Mouse (Mus musculus) kidney, embryonic 15.5 days (tissue): ENCODE measurements at regions not wholly inside any gene's neighbourhood (a gene's known extent, or its start where the extent isn't known, plus 50 kb on each side); places are given as distances from the start of the nearest gene placed in this dataset.

ENCODE experiments used
- ATAC-seq: fragments of 200-750 bp; cut with Nextera tagmentation; replicated peaks from 2 replicates; pipeline ENCODE4 v1.8.0; 2017; ENCODE audit warnings: moderate TSS enrichment; ENCODE audit not compliant: low FRiP score
- H3K27ac ChIP-seq: fragments of 300-500 bp; sonication (generic); 2 replicates; pipeline ENCODE4 v1.5.1; 2015; ENCODE audit warnings: mild to moderate bottlenecking, inconsistent platforms
- H3K27me3 ChIP-seq: fragments of 300-500 bp; sonication (generic); 2 replicates; pipeline ENCODE4 v1.6.1; 2015; ENCODE audit warnings: inconsistent platforms
- H3K36me3 ChIP-seq: fragments of 300-500 bp; sonication (generic); 2 replicates; pipeline ENCODE4 v1.6.1; 2015; ENCODE audit warnings: inconsistent platforms
- H3K4me1 ChIP-seq: fragments of 300-500 bp; sonication (generic); 2 replicates; pipeline ENCODE4 v1.6.1; 2015; ENCODE audit warnings: inconsistent platforms
- H3K4me2 ChIP-seq: fragments of 300-500 bp; sonication (generic); 2 replicates; pipeline ENCODE4 v1.6.1; 2015; ENCODE audit warnings: moderate library complexity, mild to moderate bottlenecking, inconsistent platforms
- H3K4me3 ChIP-seq: fragments of 300-500 bp; sonication (generic); replicated peaks from 2 replicates; pipeline ENCODE4 v1.5.1; 2015; ENCODE audit warnings: mild to moderate bottlenecking, inconsistent platforms
- H3K9ac ChIP-seq: fragments of 300-500 bp; sonication (generic); 2 replicates; pipeline ENCODE4 v1.6.1; 2015; ENCODE audit warnings: mild to moderate bottlenecking, inconsistent platforms
- H3K9me3 ChIP-seq: fragments of 300-500 bp; sonication (generic); replicated peaks from 2 replicates; pipeline ENCODE4 v1.6.1; 2016; ENCODE audit warnings: inconsistent platforms
- WGBS: fragments of 180-500 bp; shearing (Covaris S2); methylation state at CpG from one replicate; pipeline ENCODE4 v1.1.7; 2015; ENCODE audit warnings: mixed read lengths; 5-methylcytosine and 5-hydroxymethylcytosine counted together

GRCm38 (mm10) chr6:138800836-138801740 is 142.7 kb upstream of the Igbp1b start:
- no peak overlapping the region for H3K9ac ChIP-seq
- no peak for ATAC-seq
- H3K27ac ChIP-seq: no peak overlapping the region
- H3K27me3 ChIP-seq: no peaks in the 10 kb centered on the region
- no peaks in the 10 kb centered on the region for H3K9me3 ChIP-seq
- no peak overlapping the region for H3K4me3 ChIP-seq
- H3K4me1 ChIP-seq: no peaks in the 10 kb centered on the region
- no peaks in the 10 kb centered on the region for H3K36me3 ChIP-seq
- no peak overlapping the region for H3K4me2 ChIP-seq
- WGBS: 72% methylated on average over 8 of the region's 8 CpGs

DNA sequence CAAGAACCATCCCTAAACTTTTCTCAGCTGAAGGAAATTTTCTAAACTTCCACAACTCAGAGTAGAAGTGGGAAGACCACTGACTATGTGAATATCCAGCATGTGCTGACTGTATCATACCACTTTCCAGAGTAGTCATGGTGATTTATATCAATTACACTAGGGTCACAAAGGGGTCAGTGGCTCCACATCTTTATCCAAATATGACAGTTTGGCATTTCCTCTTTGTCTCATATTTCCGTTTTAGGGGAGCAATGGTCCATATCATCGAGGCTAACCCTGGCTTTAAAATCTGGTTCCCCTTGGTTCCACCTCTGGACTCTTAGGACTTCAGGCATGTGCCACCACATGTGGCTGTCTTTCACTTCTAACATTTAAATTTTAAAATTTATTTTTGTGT is 136.4 kb upstream of the Igbp1b start:
- no peak overlapping the region for H3K4me3 ChIP-seq
- no peaks in the 10 kb centered on the region for H3K36me3 ChIP-seq
- WGBS: 27% methylated on average over 2 of the region's 2 CpGs
- ATAC-seq: no peak
- no peak overlapping the region for H3K4me2 ChIP-seq
- H3K27me3 ChIP-seq: no peaks in the 10 kb centered on the region
- H3K27ac ChIP-seq: no peak overlapping the region
- no peaks in the 10 kb centered on the region for H3K9me3 ChIP-seq
- 0 out of 2 replicates have a peak, but pooled peaks cover 3% of the 10 kb centered on the region for H3K4me1 ChIP-seq
- no peak overlapping the region for H3K9ac ChIP-seq

DNA sequence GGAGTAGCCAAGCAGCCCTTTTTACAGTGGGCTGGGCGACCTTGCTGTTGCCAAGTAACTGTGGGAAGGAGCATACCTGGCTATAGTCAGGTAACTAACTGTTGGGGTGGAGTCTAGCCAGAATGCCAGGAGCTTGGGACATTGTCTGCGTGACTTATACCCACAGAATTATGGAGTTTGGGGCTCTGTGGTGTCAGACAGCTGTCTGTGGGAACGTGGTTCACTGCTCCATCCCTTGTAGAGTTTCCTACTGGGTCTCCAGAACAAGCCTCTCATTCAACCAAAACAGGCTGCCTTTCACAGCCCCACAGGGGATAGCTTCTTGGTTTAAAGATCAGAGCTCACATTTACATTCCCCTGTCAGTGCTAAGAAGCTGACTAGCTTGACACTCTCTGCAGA is 134.5 kb upstream of the Igbp1b start:
- no peak for ATAC-seq
- H3K4me1 ChIP-seq: 0 out of 2 replicates have a peak, but pooled peaks cover 3% of the 10 kb centered on the region
- H3K4me2 ChIP-seq: no peak overlapping the region
- no peaks in the 10 kb centered on the region for H3K9me3 ChIP-seq
- H3K9ac ChIP-seq: no peak overlapping the region
- no peak overlapping the region for H3K4me3 ChIP-seq
- 69% methylated on average over 3 of the region's 3 CpGs for WGBS
- H3K27ac ChIP-seq: no peak overlapping the region
- no peaks in the 10 kb centered on the region for H3K27me3 ChIP-seq
- no peaks in the 10 kb centered on the region for H3K36me3 ChIP-seq

GRCm38 (mm10) chr6:138782907-138783306 is 124.6 kb upstream of the Igbp1b start:
- H3K4me1 ChIP-seq: no peaks in the 10 kb centered on the region
- WGBS: 38% methylated on average over 4 of the region's 4 CpGs
- no peaks in the 10 kb centered on the region for H3K36me3 ChIP-seq

DNA sequence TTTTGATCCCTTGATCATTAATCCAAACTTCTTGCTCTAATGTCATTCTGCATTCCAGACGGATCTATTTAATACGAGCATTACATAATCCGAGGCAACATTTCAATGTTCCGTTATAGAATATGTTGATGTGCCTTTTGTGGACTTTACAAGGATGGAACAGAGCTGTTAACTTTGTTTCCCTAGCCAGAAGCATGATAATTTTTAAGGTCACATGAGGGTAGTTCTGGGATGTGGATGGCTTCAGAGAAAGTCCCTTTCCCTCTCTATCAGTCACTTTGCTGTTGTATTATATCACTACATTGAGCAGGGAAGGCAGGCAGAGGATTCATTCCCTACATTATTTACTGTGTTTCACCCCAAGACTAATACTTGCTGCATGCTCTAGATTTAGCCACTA is 124.1 kb upstream of the Igbp1b start:
- H3K27ac ChIP-seq: no peak overlapping the region
- no peaks in the 10 kb centered on the region for H3K36me3 ChIP-seq
- no peaks in the 10 kb centered on the region for H3K4me1 ChIP-seq
- no peaks in the 10 kb centered on the region for H3K27me3 ChIP-seq
- H3K4me2 ChIP-seq: no peak overlapping the region
- WGBS: 92% methylated on average over 4 of the region's 4 CpGs
- H3K9ac ChIP-seq: no peak overlapping the region
- H3K4me3 ChIP-seq: no peak overlapping the region
- no peak for ATAC-seq
- H3K9me3 ChIP-seq: no peaks in the 10 kb centered on the region

More at GRCm38 (mm10) chr6:138782907-138783306, 124.6 kb upstream of the Igbp1b start:
- H3K9me3 ChIP-seq: no peaks in the 10 kb centered on the region
- no peak overlapping the region for H3K27ac ChIP-seq
- H3K4me2 ChIP-seq: no peak overlapping the region
- H3K9ac ChIP-seq: no peak overlapping the region
- H3K4me3 ChIP-seq: no peak overlapping the region
- ATAC-seq: no peak
- H3K27me3 ChIP-seq: no peaks in the 10 kb centered on the region

DNA sequence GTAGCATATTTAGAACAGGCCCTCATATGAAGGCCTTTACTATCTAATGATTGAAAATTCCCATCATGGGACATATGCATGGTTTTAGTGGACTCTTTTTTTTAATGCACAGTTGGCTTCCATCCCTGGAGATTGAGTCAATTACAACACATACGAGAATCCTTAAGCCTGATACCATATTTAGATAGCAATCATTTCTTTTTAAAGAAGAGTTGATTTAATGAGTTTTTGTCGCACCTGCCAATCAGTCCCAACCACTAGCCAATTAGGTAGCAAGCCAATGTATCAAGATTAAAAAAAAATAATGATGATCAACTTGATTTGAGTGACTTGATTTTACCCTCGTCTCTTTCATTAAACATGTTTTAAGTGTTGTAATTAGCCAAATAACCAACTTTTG is 103.6 kb upstream of the Igbp1b start:
- Histone ChIP-seq H3K27me3 (no peaks in the 10 kb centered on the region), H3K27ac (no peak overlapping the region), H3K9ac (no peak overlapping the region), H3K4me2 (no peak overlapping the region), H3K4me1 (no peaks in the 10 kb centered on the region), H3K9me3 (no peaks in the 10 kb centered on the region), H3K36me3 (no peaks in the 10 kb centered on the region), H3K4me3 (no peak overlapping the region)
- no peak for ATAC-seq
- whole genome bisulfite sequencing: 84% methylated on average over 3 of the region's 3 CpGs

GRCm38 (mm10) chr6:138754955-138755303 is 96.6 kb upstream of the Igbp1b start:
- H3K9me3 ChIP-seq: no peaks in the 10 kb centered on the region
- WGBS: 67% methylated on average over 5 of the region's 5 CpGs
- H3K36me3 ChIP-seq: no peaks in the 10 kb centered on the region
- no peaks in the 10 kb centered on the region for H3K4me1 ChIP-seq
- H3K4me3 ChIP-seq: no peak overlapping the region
- H3K9ac ChIP-seq: no peak overlapping the region
- H3K27me3 ChIP-seq: no peaks in the 10 kb centered on the region
- H3K27ac ChIP-seq: no peak overlapping the region
- H3K4me2 ChIP-seq: no peak overlapping the region
- ATAC-seq: no peak

GRCm38 (mm10) chr6:138754302-138754954 is 96.1 kb upstream of the Igbp1b start:
- Histone ChIP-seq H3K27me3 (no peaks in the 10 kb centered on the region), H3K9me3 (no peaks in the 10 kb centered on the region), H3K4me3 (no peak overlapping the region), H3K4me1 (no peaks in the 10 kb centered on the region), H3K36me3 (no peaks in the 10 kb centered on the region), H3K4me2 (no peak overlapping the region), H3K27ac (no peak overlapping the region), H3K9ac (no peak overlapping the region)
- ATAC-seq: no peak
- WGBS: 74% methylated on average over 2 of the region's 2 CpGs

GRCm38 (mm10) chr6:138717698-138718097 is 59.4 kb upstream of the Igbp1b start:
- Histone ChIP-seq H3K27me3 (no peaks in the 10 kb centered on the region), H3K27ac (no peak overlapping the region), H3K36me3 (no peaks in the 10 kb centered on the region), H3K9me3 (no peaks in the 10 kb centered on the region), H3K4me2 (no peak overlapping the region), H3K4me3 (no peak overlapping the region), H3K9ac (no peak overlapping the region), H3K4me1 (no peaks in the 10 kb centered on the region)
- no peak for ATAC-seq
